Mouse (Mus musculus) forebrain, embryonic 15.5 days (tissue): ENCODE measurements around the gene Klrb1b. TPM values are rescaled to one million over a fixed set of nuclear protein-coding genes. Genes with fewer than 3 reads are reported as not detected.
"Not testable (repeated sequence)": the region's sequence is repeated elsewhere in the genome, so short reads cannot be mapped to it uniquely, and the experiment has no call there.

ENCODE experiments used
- ATAC-seq: fragments of 200-750 bp; cut with Nextera tagmentation; replicated peaks from 2 replicates; pipeline ENCODE4 v1.8.0; 2017; ENCODE audit warnings: mild to moderate bottlenecking, moderate TSS enrichment, moderate library complexity
- H3K27ac ChIP-seq: fragments of 300-500 bp; sonication (generic); replicated peaks from 2 replicates; pipeline ENCODE4 v1.5.1; 2015; ENCODE audit warnings: mild to moderate bottlenecking, inconsistent platforms
- H3K27me3 ChIP-seq: fragments of 300-500 bp; sonication (generic); 2 replicates; pipeline ENCODE4 v1.6.1; 2015; ENCODE audit warnings: inconsistent platforms
- H3K36me3 ChIP-seq: fragments of 300-500 bp; sonication (generic); 2 replicates; pipeline ENCODE4 v1.6.1; 2015; ENCODE audit warnings: mild to moderate bottlenecking, inconsistent platforms
- H3K4me1 ChIP-seq: fragments of 300-500 bp; sonication (generic); 2 replicates; pipeline ENCODE4 v1.6.1; 2015; ENCODE audit warnings: inconsistent platforms
- H3K4me2 ChIP-seq: fragments of 300-500 bp; sonication (generic); replicated peaks from 2 replicates; pipeline ENCODE4 v1.6.1; 2015; ENCODE audit warnings: mild to moderate bottlenecking, inconsistent platforms
- H3K4me3 ChIP-seq: fragments of 300-500 bp; sonication (generic); 2 replicates; pipeline ENCODE4 v1.5.1; 2015; ENCODE audit warnings: mild to moderate bottlenecking, inconsistent platforms
- H3K9ac ChIP-seq: fragments of 300-500 bp; sonication (generic); replicated peaks from 2 replicates; pipeline ENCODE4 v1.6.1; 2015; ENCODE audit warnings: mild to moderate bottlenecking, inconsistent platforms
- H3K9me3 ChIP-seq: fragments of 300-500 bp; sonication (generic); 2 replicates; pipeline ENCODE4 v1.6.1; 2016; ENCODE audit warnings: inconsistent platforms
- WGBS: fragments of 180-500 bp; shearing (Covaris S2); methylation state at CpG from one replicate; pipeline ENCODE4 v1.1.7; 2015; ENCODE audit warnings: mixed read lengths; 5-methylcytosine and 5-hydroxymethylcytosine counted together
- polyA plus RNA-seq: library from polyadenylated mRNA; unstranded; fragments of >200 nt; fragmentation: Nextera tagmentation; extraction: Ambion mirVana; gene quantifications from 2 replicates; pipeline ENCODE4 v1.2.1, GENCODE M21; 2015

Gene Klrb1b
- polyA plus RNA-seq, 1 experiment from 2014 or later: not detected

DNA sequence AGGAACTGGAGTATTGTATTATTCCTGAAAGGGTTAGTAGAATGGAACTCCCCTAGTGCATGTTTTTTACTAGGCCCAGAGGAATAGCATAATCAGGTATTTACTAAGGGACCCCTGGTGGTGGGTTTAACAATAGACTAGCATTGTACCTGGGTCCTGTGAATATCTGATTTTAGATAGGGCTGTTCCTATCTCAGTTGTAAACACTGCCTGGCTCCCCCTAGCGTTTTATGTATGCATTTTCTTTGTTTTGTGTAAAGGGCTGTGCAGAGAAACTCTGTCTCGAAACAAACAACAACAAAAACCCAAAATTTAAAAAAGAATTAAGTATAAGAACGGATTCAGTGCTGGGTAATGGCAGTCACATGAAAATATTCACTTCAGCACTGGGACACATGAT lies 19.1 kb downstream of the Klrb1b start:
- ATAC-seq: no peak
- H3K36me3 ChIP-seq: no peaks in the 10 kb centered on the region
- no peak overlapping the region for H3K9ac ChIP-seq
- H3K27me3 ChIP-seq: no peaks in the 10 kb centered on the region
- no peak overlapping the region for H3K4me3 ChIP-seq
- no peaks in the 10 kb centered on the region for H3K9me3 ChIP-seq
- peaks cover 3% of the 10 kb centered on the region; the same call in 1 of the 2 replicates for H3K4me1 ChIP-seq
- H3K27ac ChIP-seq: no peak overlapping the region
- 62% methylated on average over 3 of the region's 3 CpGs for WGBS
- H3K4me2 ChIP-seq: no peak overlapping the region

DNA sequence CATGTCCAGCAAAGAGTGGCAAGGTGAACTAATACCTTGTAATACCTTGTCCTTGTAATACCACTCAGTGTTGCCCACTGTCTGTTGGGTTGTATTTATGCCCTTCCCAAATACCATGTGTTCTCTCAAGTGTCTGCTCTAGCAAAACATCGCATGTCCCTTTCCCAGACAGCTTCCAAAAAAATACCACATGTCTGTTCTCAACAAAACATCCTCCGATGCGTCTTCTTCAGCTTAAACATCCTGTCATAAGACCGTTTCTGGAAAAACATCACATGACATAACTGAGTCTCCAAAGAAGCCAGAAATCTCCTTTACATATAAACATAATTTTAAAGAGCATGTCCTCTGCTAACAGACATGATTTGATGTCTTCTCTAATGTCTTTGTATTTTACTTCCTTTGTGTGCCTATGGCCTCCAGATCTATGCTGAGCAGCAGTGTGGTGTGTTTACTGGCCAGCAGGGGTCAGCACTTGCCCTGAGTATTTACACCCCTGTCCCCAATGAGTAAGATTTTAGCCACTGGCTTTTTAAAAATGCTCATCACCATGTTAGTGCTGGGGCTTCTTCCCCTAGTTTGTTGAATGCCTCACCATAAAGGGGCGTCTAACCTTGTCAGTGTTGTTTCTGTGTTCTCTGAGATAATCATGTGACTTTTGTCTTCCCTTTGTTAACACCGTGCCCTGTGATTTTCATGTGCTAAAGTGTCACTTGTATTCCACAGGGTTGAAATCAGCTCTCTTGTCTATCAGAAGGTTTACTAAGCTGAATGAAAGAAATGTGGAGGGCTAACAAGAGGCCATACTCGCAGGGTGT lies 21.1 kb downstream of the Klrb1b start:
- 59% methylated on average over 7 of the region's 7 CpGs for WGBS

GRCm38 (mm10) chr6:128802999-128803857 lies 22.9 kb downstream of the Klrb1b start:
- Histone ChIP-seq H3K27me3 (no peaks in the 10 kb centered on the region), H3K27ac (peak overlapping the region; percentile 83)
- ATAC-seq: peak; percentile 94

More for the DNA sequence above, 21.1 kb downstream of the Klrb1b start:
- H3K4me2 ChIP-seq, H3K27me3 ChIP-seq, ATAC-seq, H3K9me3 ChIP-seq, H3K9ac ChIP-seq, H3K4me3 ChIP-seq, H3K36me3 ChIP-seq, H3K4me1 ChIP-seq: not testable (repeated sequence)
- peak overlapping the region; percentile 17; the same call in 1 of the 2 replicates for H3K27ac ChIP-seq

DNA sequence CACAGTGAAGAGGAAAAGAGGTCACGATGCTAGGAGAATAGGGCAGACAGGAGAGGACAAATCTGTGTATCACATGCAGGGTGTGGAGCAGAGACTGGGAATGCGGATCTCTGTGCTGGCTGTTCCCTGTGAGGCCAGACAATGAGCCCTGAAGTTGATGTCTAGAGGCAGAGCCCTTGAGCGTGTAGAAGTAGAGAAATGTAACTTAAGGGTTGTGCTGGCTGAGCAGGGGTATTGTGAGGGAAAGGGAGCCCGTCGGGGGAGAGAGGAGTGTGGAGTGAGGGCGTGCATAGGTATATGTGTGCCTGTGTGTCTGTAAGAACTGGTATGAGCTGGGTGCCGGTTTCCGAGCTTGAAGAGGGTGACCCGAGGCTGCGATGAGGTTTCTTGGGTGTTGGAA lies 23.6 kb downstream of the Klrb1b start:
- ATAC-seq: peak; percentile 65
- Histone ChIP-seq H3K27ac (peak overlapping the region; percentile 83), H3K9me3 (no peaks in the 10 kb centered on the region), H3K27me3 (no peaks in the 10 kb centered on the region), H3K4me2 (peak overlapping the region; percentile 43), H3K4me3 (peak overlapping the region; percentile 47), H3K9ac (peak overlapping the region; percentile 60), H3K4me1 (peaks cover 14% of the 10 kb centered on the region), H3K36me3 (no peaks in the 10 kb centered on the region)
- WGBS: 7% methylated on average over 10 of the region's 10 CpGs

More at GRCm38 (mm10) chr6:128802999-128803857, 22.9 kb downstream of the Klrb1b start:
- H3K9me3 ChIP-seq: no peaks in the 10 kb centered on the region
- WGBS: 8% methylated on average over 26 of the region's 26 CpGs
- peaks cover 9% of the 10 kb centered on the region for H3K4me1 ChIP-seq
- H3K9ac ChIP-seq: peak overlapping the region; percentile 60
- H3K4me3 ChIP-seq: peak overlapping the region; percentile 47
- H3K4me2 ChIP-seq: peak overlapping the region; percentile 43
- H3K36me3 ChIP-seq: no peaks in the 10 kb centered on the region

- H3K9ac ChIP-seq, H3K36me3 ChIP-seq, H3K27me3 ChIP-seq, H3K27ac ChIP-seq, ATAC-seq, H3K4me2 ChIP-seq, H3K4me3 ChIP-seq, H3K9me3 ChIP-seq: not testable (repeated sequence)
- peaks cover 14% of the 10 kb centered on the region for H3K4me1 ChIP-seq
- 82% methylated on average over 5 of the region's 5 CpGs for WGBS
Measured at GRCm38 (mm10) chr6:128800696-128801095, 25.4 kb downstream of the Klrb1b start.

- WGBS: 17% methylated on average over 7 of the region's 7 CpGs
- peak overlapping the region; percentile 92 for H3K27ac ChIP-seq
- peak overlapping the region; percentile 41 for H3K4me2 ChIP-seq
- H3K27me3 ChIP-seq: no peaks in the 10 kb centered on the region
- ATAC-seq: no peak
- no peaks in the 10 kb centered on the region for H3K9me3 ChIP-seq
- peak overlapping the region; percentile 72 for H3K4me3 ChIP-seq
- H3K36me3 ChIP-seq: no peaks in the 10 kb centered on the region
- peak overlapping the region; percentile 66 for H3K9ac ChIP-seq
- H3K4me1 ChIP-seq: peaks cover 14% of the 10 kb centered on the region
Measured at GRCm38 (mm10) chr6:128799896-128800270, 26.2 kb downstream of the Klrb1b start.

DNA sequence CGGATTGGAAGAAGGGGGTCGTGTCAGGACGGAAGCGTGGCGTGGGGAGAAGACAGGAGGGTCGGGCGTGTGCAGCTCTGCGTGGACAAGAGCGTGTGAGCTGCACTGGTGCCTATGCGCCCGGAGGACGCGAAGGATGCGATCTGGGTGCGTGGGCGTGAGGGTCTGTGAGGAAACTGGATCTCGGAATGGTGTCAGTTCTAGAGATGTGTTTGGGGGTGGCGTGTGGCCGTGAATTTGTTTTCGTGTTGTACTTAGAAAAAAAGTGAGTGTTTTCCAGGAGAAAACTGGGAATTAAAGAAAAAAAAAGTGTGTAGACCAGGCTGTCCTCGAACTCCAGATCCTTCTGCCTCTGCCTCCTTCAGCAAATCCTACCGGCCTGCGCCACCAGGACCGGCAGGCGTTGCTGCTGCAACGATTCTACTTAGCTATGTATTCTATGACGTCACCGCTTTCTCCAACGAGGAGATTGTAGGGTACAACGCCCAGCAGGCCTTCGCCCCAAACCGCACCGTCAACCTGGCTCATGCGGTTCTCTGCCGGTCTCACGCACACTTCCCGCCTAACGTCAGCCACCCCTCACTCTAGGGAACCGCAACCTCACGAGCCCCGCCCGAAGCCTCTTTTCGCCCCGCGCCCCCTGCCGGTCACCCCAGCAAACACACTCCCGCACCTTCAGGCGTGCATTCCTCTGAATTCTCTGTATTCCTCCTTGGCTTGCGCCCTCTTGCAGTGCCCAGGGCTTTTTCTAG lies 26.8 kb downstream of the Klrb1b start:
- H3K36me3 ChIP-seq, H3K9me3 ChIP-seq, H3K27me3 ChIP-seq: not testable (repeated sequence)
- peak overlapping the region; percentile 56 for H3K4me2 ChIP-seq
- peak overlapping the region; percentile 72 for H3K4me3 ChIP-seq
- peaks cover 14% of the 10 kb centered on the region for H3K4me1 ChIP-seq
- peak; percentile 74 for ATAC-seq
- under 1% methylated on average over 49 of the region's 49 CpGs for WGBS
- peak overlapping the region; percentile 92 for H3K27ac ChIP-seq
- H3K9ac ChIP-seq: peak overlapping the region; percentile 66

- Histone ChIP-seq H3K4me1 (peaks cover 14% of the 10 kb centered on the region), H3K27ac (peak overlapping the region; percentile 92), H3K4me3 (peak overlapping the region; percentile 72), H3K4me2 (peak overlapping the region; percentile 56), H3K9ac (peak overlapping the region; percentile 66)
- not testable (repeated sequence) for H3K27me3 ChIP-seq, H3K9me3 ChIP-seq, H3K36me3 ChIP-seq
- peak; percentile 45 for ATAC-seq
- under 1% methylated on average over 20 of the region's 20 CpGs for WGBS
Measured at GRCm38 (mm10) chr6:128798772-128799143, 27.4 kb downstream of the Klrb1b start.

DNA sequence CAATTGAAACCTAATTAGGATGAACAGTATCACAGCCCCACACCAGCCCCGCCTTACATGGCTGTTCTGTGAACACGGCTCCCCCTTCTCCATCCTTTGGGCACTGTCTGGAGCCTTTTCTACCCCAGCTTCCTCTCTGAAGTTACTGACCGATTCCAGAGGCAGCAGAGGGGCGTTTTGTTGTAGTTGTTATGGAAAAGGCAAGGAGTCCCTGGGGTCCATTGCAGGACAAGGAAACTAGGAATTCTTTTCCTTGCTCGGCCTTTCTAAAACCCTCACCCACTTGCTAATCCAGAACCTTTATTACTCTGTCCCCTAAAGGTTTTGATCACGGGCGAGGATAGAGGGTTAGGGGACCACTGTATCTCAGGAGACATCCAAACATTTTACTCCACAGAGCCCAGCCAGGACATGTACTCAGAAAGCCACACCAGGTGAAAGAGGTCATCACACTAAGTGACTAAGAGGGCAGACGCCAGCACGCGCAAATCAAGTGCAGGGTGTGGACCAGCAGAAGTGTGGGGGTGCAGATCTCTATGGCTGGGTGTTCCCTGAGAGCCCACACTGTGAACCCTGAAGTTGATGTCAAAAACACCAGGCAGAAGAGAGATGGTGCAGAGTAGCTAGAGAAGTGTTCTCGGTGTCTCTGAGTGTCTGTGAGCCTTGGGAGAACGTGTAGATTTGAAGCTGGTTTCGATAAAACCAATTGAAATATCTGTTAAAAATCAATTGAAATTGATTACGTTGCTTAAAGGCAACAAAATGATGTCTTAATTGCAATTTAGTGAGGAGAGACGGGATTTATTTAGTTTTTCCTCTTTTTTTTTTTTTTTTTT lies 28.0 kb downstream of the Klrb1b start:
- Histone ChIP-seq H3K36me3 (no peaks in the 10 kb centered on the region), H3K4me2 (peak overlapping the region; percentile 56), H3K4me1 (peaks cover 11% of the 10 kb centered on the region), H3K27ac (peak overlapping the region; percentile 36; the same call in 1 of the 2 replicates), H3K9me3 (no peaks in the 10 kb centered on the region), H3K9ac (peak overlapping the region; percentile 34), H3K4me3 (peak overlapping the region; percentile 72), H3K27me3 (no peaks in the 10 kb centered on the region)
- ATAC-seq: no peak
- WGBS: 7% methylated on average over 15 of the region's 15 CpGs

DNA sequence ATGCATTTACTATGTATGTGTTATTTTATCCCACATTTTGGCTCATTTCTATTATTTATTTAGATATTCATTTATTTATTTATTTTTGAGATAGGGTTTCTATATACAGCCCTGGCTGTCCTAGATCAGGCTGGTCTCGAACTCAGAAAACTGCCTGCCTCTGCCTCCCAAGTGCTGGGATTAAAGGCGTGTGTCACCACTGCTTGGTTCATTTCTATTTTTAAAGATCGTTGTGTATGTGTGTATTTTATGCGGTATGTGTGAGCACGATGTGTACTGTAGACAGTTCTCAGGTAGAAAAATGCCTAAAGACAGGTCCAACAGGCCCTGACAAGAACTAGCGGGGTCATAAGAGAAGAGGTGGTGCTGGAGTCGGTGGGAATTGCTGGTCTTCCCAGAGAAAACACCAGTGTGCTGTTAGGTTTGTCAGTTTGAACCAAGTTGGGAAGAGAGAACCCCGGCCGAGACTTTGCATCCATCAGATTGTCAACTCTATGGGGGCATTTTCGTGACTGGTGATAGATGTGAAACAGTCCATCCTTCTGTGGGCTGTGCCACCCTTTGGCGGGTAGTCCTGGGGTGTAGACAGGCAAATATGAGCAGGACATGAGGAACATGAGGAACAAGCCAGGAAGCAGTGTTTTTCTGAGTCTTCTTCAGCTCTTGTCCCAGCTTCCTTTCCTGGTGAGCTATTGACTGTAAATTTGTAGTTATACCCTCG lies 28.8 kb downstream of the Klrb1b start:
- 77% methylated on average over 12 of the region's 12 CpGs for WGBS
- H3K9ac ChIP-seq: no peak overlapping the region

More for the DNA sequence above, 28.8 kb downstream of the Klrb1b start:
- Histone ChIP-seq H3K27me3 (no peaks in the 10 kb centered on the region), H3K36me3 (no peaks in the 10 kb centered on the region), H3K4me3 (peak overlapping the region; percentile 72), H3K27ac (peak overlapping the region; percentile 36; the same call in 1 of the 2 replicates), H3K4me1 (peaks cover 11% of the 10 kb centered on the region), H3K9me3 (no peaks in the 10 kb centered on the region), H3K4me2 (peak overlapping the region; percentile 56)
- ATAC-seq: no peak
